Mouse (Mus musculus) activated CD4-positive, CD25-positive, alpha-beta regulatory T cell, adult 4 months (primary cell): ENCODE data around the gene Gabrb1. TPM values are rescaled to one million over a fixed set of nuclear protein-coding genes. Genes with fewer than 3 reads are reported as not detected.

Source experiments
- ATAC-seq: one replicate; pipeline ENCODE4 v1.8.0; 2017
- polyA plus RNA-seq, 2 experiments: library from polyadenylated mRNA; unstranded; fragments of 100-300 nt; shearing (Covaris generic); gene quantifications; one replicate each; pipeline ENCODE4 v1.2.1; 2017

Gene Gabrb1
- polyA plus RNA-seq: under 1 TPM in 1 of 2 experiments, not detected in 1; 0.04 TPM

DNA sequence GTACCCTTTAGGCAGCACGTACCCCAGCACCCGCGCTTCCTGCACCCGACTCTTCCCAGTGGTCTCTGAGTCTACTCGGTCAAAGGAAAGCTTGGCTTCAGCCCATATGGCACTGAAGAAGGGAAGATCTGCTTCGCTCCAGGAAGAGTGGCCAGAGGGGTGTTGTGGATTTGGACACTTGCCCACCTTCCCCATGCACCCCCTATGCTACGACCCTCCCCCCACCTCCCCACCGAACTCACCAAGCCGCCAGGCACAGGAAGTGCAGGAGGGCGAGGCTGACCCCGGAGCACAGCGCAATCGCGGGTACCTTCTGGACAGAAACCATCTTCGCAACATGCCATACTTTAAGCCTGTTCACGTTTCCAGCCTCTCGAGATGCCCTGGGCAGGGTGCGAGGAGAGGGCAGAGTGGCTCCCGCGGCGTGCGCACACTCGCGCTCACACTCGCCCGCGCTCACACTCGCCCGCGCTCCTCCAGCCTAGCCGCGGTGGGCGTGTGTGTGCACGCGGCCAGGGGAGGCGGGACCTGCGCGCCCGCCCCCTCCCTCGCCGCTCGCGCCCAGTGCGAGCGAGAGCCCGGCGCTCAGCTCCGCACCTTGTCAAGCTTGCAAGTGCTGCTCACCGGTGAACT, at the start of gene Gabrb1:
Gene Gabrb1 (plus strand): TSS at position 632 of the 633 bp plus-strand sequence.
- ATAC-seq: no peak

DNA sequence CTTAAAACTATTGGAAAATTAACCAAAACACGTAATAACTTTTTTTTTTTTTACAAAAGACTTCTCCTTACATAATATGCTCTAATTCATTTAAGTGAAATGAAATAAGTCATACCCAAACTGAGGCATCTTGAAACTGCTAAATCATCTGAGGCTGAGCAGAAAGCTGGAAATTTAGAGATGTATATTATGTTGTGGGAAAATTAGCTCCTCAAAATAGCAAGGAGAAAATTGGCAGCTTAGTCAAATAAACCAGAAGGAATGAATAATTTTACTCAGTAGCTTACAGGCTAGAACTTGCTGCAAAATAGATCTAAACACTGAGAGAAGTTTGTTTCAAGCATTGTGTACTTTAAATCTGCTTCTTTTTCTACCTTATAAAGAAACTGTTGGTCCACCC, 49.2 kb upstream of the Gabrb1 start:
- no peak for ATAC-seq

DNA sequence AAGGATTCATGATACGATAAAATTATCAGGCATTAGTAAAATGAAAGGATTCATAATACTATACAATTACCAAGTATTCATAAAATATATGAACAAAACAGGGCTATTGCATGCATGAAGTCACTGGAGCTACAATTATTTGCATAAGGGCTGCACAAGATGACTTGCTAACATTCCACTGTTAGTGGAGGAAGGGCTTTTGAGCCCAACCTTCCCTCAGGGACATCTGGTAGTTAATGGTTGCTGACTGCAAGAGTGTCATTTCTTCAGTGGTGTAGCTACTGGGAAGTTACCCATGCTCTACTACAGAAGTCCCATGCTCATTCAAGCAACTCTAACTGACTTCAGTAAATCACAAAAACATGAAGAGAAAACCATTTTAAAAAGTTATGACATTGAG, 43.6 kb upstream of the Gabrb1 start:
- no peak for ATAC-seq

DNA sequence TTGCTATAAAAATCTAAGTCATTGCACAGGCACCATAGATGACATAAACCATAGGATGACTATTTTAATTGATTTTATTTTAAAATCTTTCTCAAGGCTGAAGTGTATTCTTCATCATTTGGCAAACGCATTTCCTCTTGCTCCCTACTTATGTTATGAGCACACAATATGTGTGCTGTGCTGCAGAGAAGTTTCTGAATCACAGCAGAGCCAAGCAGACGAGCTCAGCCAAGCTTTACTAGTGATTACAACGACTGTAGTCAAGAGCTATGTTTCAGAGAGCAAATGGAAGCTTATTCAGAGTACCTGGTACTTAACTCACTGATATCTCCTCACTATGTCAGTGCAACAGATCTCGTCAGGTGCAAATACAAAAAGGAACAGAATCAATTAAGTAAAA, 41.2 kb upstream of the Gabrb1 start:
- ATAC-seq: no peak

DNA sequence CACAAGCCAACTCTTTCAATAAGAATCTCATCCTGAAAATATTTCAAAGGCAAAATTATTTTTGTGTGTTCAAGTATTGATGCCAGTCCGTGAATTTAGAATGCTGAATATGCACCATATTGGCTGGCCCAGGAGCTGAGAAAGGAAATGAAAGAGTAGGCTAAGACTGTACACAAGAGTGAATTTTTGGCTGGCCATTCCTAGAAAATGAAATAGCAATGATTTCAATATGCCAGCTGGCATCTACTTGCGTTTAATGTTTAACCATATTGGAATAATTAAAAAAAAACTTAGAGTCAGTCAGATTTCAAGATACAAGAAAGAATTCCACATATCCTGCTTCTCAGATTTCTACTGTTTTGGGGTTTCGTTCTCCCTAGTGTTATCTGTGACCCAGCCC, 30.1 kb upstream of the Gabrb1 start:
- ATAC-seq: no peak

DNA sequence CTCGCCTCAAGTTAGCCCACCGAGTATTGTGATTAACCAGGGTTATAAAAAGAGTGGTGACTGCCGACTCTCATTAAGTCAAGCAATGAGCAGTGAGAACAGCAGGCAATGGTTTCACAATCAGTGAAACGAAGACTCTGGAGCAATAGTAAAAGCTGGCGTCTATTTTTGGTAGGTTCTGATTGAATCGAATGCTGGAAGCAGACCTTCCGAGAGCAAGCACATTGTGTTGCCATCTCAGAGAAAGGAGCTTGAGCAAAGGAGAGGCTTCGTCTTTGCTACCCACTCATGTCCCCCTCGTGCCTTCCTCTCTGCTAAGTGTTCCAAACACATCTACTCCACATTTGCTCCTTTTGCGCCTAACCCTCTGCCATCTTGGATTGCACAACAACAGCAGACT, 18.1 kb upstream of the Gabrb1 start:
- no peak for ATAC-seq

DNA sequence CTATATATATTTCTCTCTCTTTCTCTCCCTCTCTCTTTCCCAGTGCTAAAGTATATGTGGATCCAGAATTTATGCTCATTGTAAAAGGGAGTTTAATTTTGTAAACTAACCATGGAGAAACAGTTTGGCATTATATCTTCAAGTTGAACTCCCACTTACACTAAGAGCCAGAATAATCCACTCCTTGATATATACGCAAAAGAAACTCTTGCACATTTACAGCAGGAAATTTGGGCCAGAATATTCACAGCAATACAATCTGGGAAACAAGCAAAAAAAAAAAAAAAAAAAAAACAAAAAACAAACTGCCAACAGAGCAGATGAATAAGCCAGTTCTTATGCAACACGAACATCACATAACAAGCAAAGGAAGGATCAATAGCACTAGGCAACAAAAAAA, 9.8 kb upstream of the Gabrb1 start:
- no peak for ATAC-seq

DNA sequence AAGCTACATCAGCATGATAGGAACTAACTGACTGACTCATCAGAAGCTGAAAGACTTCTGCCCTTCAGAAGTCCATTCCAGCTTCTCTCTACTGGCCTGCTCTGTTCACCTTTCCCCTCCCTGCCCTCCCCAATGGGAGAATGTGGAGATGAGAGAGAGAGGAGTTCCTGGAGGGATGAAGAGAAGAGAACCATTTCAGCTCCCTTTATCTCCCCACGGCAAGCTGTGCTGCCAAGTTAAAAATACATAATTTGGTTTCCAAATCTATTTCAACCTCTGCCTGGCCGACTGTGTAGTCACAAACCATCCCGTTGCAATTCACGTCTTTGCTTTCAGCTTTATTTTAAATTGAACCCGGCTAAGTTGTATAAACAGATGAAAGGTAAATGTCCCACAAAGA, 3.9 kb upstream of the Gabrb1 start:
- no peak for ATAC-seq

DNA sequence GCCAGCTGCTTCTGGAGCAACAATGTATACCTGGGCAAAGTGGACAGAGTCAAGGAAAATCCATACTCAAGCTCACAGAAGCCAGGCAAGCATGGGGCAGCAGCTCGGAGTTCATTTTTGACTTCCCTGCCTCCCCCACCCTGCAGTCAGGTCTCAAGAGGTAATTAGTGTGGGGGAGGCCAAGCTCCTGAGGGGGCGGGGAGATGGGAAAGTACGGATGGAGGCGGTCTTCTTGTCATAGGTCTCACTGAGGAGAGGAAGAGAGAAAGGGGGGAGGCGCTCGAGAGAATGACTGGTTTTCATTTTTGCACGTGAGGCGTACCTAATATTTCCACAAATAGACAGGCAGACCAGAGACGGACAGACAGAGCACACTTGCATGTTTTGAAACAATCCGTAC, 1.1 kb upstream of the Gabrb1 start:
- no peak for ATAC-seq

DNA sequence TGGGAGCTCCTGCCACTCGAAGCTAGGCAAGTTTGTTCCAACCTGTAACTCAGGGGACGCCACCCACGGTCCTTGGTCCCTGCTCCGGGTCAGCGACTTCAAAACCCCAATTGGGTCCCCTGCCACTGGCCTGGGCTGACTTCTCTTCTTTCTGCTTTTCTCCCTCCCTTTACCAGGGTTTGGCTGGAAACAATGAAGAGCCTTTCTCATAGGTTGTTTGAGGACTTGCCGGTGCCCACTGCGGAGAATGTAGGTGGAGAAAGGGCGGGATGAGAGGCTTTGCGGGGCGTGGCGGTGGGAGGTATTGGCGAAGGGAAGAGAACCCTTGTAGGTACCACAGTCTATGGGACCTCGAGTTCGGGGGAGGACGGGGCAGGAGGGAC, 193 bp downstream of the Gabrb1 start, which contains the start of gene Gabra4:
Gene Gabra4 (minus strand): TSS at position 194 of the 383 bp plus-strand sequence.
- no peak for ATAC-seq

DNA sequence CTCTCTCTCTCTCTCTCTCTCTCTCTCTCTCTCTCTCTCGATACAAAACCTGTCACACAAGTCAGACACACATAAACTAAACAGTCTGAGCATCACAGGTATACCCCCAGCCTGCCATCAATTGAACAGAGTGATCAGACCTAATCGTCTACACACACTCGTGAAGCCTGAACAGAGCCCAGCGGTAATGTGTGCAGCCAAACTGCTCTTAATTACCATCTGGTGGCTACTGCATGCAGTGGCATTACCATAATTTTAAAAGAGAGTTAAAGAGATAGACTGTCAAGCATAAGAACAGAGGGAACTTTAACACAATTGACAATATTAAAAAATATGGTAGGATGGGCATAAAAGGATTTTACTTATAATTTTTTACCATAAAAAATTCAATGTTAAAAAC, 7.7 kb downstream of the Gabrb1 start:
- no peak for ATAC-seq

DNA sequence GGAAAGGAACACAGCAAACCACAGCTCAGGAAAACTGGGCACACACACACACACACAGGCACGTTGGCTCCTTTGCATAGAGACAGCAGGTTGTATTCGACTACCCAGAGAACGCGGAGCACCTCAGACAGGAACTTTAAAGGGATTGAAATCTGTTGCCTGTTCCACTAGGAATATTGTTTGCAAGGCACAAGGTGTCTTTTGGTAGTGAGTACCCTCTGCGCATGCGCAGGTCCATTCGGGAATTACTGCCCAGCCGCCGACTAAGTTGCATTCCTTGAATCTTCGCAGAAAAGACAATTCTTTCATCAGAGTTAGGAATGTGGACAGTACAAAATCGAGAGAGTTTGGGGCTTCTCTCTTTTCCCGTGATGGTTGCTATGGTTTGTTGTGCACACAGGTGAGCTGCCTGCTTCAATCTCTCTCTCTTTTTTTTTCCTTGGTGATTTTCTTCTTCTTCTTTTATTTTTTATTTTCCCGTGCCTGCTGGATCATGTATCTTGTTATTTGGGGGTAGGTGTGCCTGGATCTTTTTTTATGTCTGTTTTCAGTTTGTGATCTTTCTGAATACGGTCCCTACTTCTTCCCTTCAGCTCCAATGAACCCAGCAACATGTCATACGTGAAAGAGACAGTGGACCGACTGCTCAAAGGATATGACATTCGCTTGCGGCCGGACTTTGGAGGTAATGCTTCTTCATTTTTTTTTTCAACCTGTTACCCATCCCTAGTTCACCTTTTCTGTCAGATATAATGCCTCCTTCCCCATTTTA, 42.0 kb downstream of the Gabrb1 start:
- no peak for ATAC-seq

DNA sequence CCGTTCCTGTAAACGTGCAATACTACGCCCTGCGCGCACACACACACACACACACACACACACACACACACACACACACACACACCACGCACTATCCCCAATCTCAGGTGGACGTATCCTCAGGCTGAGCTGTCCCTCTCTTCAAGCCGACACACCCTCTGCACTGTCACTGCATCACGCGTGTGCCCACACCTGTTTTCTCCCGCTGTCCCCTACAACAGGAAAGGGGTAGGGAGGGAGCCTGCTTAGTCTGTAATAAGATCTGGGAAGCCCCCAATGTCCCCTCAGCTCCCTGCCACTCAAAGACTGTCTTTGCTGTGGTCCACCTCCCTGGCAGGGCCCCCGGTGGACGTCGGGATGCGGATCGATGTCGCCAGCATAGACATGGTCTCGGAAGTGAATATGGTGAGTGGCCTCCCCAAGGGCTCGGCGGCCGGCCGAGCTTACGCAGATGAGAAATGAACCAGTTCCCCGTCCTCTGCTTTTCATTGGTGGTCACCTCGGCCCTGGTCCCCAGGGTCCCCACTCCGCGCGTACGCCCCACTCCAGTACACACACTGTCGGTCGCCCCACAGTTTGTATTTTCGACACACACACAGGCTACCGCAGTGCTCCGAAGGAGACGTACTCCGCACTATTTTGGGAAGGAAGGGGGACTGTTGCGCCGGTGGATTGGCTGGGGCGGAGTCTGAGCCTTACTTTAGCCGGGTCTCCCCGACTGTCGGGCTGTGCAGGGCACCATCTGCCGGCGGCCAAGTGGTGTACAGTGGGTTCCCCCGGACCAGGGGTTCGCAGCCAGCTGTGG, 42.8 kb downstream of the Gabrb1 start:
- no peak for ATAC-seq

DNA sequence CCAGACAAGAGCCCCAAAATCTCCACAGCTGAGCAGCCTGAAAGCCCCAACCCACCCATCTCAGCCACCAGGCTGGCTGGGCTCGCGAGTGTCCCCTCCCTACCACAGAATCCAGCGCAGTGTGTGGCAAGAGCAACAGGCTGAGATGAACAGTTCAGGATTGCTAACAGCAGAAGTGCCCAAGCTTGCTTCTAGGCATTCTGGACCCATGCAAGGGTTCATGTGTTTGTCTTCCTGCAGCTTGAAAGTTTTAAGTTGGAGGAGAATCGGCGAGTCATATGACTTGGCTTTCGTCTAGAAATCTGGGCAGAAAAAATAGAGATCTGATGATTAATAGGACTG, 43.3 kb downstream of the Gabrb1 start:
- ATAC-seq: no peak

DNA sequence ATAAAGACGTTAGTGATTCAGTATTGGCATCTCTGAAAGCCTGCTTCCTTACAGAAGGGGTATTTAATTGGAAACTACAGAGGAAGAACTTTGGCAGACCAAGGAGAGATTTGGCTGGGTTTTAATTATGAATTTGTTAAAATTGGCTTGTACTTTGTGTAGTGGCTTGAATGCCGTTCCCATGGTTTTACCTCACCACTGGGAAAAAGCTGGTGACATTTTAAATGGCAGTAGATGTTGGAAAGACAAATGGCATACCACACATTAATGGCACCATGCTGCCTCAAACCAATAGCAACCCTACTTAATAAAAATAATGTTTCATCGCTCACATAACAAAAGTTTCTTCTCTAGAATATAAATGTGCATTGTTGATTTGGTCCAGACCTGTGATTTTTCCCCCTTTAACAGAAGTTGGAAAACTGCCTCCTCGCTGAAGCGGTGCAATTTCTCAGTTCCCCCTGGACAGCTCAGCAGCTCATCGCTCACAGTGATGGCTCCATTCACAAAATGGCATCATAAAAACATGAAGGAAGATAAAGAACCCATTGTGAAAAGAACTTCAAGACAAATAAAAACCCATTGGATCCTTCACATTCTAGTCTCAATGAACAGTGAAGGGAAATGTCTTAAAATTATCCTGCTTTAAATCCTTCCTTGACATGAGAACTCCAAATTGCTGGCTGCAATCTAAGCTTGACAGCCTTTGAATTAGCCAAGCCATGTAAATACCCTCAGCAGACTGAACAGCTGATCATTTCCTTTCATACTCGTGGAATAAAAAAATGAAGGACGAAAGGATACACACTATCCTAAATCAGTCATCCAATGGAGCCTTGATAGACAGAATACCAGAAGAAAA, 75.2 kb downstream of the Gabrb1 start:
- no peak for ATAC-seq

DNA sequence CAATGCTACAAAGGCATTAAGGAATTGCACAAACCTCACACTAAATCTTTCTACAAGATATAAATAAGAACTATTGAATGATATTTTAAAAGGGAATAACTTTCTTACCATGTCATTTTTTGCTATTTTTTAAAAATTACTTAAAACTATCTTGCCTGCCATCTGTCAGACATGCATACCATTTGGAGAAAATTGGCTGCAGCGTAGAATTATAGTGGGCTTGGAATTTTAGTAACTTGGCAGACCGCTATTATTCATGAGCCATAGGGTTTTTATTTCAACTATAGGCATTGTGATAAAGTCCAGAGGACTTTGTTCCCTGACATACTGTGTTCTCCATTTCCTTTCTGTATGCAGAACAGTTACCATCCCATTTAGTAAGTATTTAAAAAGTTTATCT, 89.5 kb downstream of the Gabrb1 start:
- ATAC-seq: no peak

DNA sequence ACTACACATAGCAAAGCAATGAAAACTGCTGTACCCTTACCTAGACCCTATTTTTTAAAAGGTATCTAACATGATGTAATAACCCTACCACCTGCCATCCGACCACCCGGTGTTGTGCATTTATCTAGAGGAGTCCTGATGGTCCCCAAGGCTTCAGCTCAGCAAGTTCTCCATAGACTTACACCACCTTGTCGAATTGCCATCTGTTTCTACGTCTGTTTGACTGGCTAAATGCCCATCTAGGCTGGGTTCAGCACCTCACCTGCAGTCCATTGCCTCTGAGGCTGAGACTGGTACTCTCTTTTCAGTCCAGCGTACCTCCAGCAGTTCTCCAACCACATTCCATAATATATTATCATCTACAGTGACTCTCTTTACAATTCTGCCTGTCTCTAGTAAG, 96.1 kb downstream of the Gabrb1 start:
- no peak for ATAC-seq

DNA sequence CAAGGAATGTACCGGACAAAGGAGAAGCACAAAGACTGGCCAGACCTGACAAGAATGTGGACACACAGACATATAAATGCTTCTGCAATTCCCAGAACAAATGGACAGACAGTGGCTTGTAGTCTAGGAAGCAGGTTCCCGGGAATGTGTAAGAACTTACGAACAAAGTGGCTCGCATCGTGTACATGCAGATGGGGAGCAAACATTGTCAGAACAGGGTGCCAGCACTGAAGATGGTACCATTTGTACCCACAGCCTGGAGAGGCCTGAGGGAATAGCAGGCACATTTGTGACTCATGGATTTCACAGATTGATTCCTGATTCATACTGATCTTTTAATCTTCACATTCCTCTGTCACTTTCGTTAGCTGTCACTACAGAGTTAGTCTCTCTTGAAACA, 103.2 kb downstream of the Gabrb1 start:
- no peak for ATAC-seq

DNA sequence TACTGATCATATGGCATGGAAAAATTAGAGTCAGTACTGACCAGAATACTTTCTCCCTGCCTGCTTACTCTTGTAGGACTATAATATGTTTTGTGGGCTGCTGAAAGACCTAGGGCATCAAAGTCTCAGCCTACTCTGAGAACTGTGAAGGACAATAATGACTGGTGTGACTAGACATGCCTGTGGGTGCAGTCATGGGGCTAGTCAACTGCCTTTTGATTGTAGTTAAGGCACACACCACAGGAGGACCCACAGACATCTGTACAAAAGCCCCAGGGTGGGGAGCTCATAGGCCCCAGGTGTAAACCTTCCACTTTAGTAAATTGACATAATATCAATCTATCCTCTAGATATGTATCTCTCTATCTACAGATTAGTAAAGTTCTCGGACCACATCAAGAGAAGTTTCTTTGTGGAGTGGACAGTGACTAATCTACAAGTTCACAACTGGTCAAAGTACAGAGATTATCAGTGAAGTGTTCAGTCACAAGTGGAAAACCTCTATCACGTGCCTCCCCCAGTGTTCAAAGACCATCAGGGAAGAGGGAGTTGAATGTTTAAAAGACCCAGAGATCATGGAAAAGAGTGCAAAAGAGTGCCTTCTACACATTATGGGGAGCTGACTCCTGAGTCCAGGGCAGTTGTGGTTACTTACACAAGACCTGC, 123.7 kb downstream of the Gabrb1 start:
- ATAC-seq: no peak

DNA sequence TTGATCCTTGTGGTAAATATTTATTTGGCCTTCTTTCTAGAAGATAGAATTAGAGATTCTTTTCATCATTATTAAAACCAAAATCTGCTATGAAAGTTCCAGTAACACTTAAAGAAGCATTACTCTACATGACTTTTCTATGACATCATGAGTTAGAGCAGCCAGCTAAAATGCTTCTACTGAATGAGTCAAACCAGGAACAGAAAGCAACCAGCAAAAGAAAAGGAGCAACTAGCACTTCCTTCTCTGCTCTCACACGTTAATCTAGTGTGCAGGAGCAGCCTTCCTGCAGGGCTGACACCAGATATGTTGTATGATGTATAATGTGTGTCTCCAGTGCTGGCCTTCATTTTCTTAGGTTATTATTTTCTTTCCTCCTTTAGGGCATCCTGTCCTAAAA, 164.9 kb downstream of the Gabrb1 start:
- no peak for ATAC-seq

DNA sequence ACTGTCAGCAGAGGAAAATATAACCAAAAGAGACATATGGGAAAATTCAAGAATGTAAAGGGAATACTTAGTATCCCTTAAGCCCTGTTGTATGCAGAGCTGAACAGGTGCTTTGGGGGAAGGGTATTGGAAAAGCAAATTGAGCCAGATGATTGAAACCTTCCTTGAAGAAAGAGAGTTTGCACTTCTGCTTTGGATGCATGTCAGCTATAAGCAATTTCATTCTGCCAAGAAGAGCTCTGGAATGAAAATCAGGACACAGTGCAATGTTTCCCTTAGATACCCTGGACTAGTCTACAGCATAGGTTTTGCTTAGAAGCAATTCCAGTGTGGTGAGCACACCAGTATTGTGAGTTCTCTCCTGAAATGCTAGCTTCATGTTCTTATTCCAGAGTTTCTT, 170.4 kb downstream of the Gabrb1 start:
- ATAC-seq: no peak

DNA sequence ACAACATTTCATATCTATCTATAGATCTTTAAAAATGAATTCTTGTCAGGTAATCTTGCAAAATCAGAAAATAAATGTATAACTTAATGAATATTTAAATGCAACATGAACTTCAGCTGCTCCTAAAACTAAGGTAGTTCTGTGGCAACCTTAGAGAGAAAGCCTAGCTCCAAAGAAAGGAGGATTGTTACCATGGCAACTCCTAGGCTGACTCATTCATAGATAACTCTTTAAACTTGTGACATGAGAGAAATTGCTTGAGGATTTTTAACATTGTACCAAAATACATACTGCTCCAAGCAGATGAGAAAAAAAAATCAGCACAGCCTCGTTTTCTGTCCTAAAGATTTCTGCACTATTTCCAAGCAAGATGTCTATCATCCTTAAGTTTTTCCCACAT, 171.1 kb downstream of the Gabrb1 start:
- ATAC-seq: no peak
